Mouse (Mus musculus) Patski (cell line): ENCODE data around the gene Pik3r6. TPM values are rescaled to one million over a fixed set of nuclear protein-coding genes. Genes with fewer than 3 reads are reported as not detected.
A peak's percentile ranks its signal among the peaks of the same experiment; 100 is the strongest.

Experiments used
- ATAC-seq: fragments of 100-300 bp; one replicate; pipeline ENCODE4 v1.8.0; 2021
- CTCF ChIA-PET: fragments of 350-600 bp; sonication (Branson Sonifier 250); formaldehyde crosslinking; loops from one replicate; lab custom pipeline; 2022; ENCODE audit warnings: inconsistent platforms; lab: Charles Lee
- POLR2A ChIA-PET: fragments of 350-600 bp; sonication (Branson Sonifier 250); formaldehyde crosslinking; loops from one replicate; lab custom pipeline; 2022; ENCODE audit warnings: antibody characterized with exemption, inconsistent platforms; lab: Charles Lee
- DNase-seq: peaks from one replicate; pipeline ENCODE4 v3.0.0-alpha.2; 2011; ENCODE audit warnings: low read depth, low spot score
- H3K27me3 ChIP-seq: fragments of 371-371 bp; one replicate; pipeline ENCODE4 v1.5.1; 2021
- CTCF ChIP-seq: fragments of 100-300 bp; IDR thresholded peaks from one replicate; pipeline ENCODE4 v1.5.1; 2021
- in situ Hi-C: fragments of 300-500 bp; cut with MboI; formaldehyde crosslinking; loops from 3 replicates; pipeline ENCODE4 v1.11.1; 2018; ENCODE audit warnings: low pct_unique_long_range_greater_than_20kb, mixed read lengths
- polyA plus RNA-seq: library from polyadenylated mRNA; unstranded; gene quantifications from one replicate; pipeline ENCODE4 v1.2.3, GENCODE M21; 2021

The Pik3r6 gene
- polyA plus RNA-seq, 1 experiment from 2014 or later = 1.5 TPM

GRCm38 (mm10) chr11:68550358-68550757 lies 47.5 kb downstream of the Pik3r6 start:
- POLR2A ChIA-PET = no interaction called here
- ATAC-seq = no peak
- no peak for DNase-seq
- in situ Hi-C loops = loop anchor here (5.0 kb wide), 2 partner anchors 63 to 113 kb away; no protein-coding TSS in a partner anchor
- CTCF ChIA-PET = interaction anchor here (1.5 kb wide), 2 partner anchors 13 to 18 kb away, joined by 4 to 6 read pairs; no protein-coding TSS in a partner anchor
- TF ChIP-seq CTCF = no peak
- no peaks in the 10 kb centered on the region for H3K27me3 ChIP-seq

- ChIA-PET POLR2A (no interaction called here), CTCF (no interaction called here)
- ATAC-seq (no peak), DNase-seq (no peak)
- in situ Hi-C loops = loop anchor here (5.0 kb wide), 2 partner anchors 67 to 117 kb away; no protein-coding TSS in a partner anchor
- H3K27me3 ChIP-seq = no peaks in the 10 kb centered on the region
- peak; percentile 38 for TF ChIP-seq CTCF
Measured at GRCm38 (mm10) chr11:68553981-68554471, 51.2 kb downstream of the Pik3r6 start.

- no peaks in the 10 kb centered on the region for H3K27me3 ChIP-seq
- in situ Hi-C loops = no loop called here
- ChIA-PET POLR2A (no interaction called here), CTCF (interaction anchor here (1.0 kb wide), 1 partner anchor 20 kb away, joined by 3 read pairs; no protein-coding TSS in a partner anchor)
- no peak for TF ChIP-seq CTCF
- DNase-seq (no peak), ATAC-seq (no peak)
Measured at GRCm38 (mm10) chr11:68555918-68556584, 53.2 kb downstream of the Pik3r6 start, which contains the start of gene Mfsd6l. Gene Mfsd6l, plus strand, starts transcription at chr11:68556186.

- DNase-seq (no peak), ATAC-seq (no peak)
- H3K27me3 ChIP-seq = peaks cover 6% of the 10 kb centered on the region
- in situ Hi-C loops = no loop called here
- peak; percentile 75 for TF ChIP-seq CTCF
- POLR2A ChIA-PET = no interaction called here
- CTCF ChIA-PET = interaction anchor here (1.8 kb wide), 1 partner anchor 11 kb away, joined by 5 read pairs; no protein-coding TSS in a partner anchor
Measured at GRCm38 (mm10) chr11:68559546-68559945, 56.7 kb downstream of the Pik3r6 start.

GRCm38 (mm10) chr11:68561957-68562950 lies 59.4 kb downstream of the Pik3r6 start:
- no peak for TF ChIP-seq CTCF
- no peak for ATAC-seq
- no peak for DNase-seq
- ChIA-PET CTCF (no interaction called here), POLR2A (no interaction called here)
- peaks cover 20% of the 10 kb centered on the region for H3K27me3 ChIP-seq
- in situ Hi-C loops = no loop called here

GRCm38 (mm10) chr11:68564356-68565031 lies 61.7 kb downstream of the Pik3r6 start:
- DNase-seq = no peak
- H3K27me3 ChIP-seq = peaks cover 23% of the 10 kb centered on the region
- no peak for ATAC-seq
- TF ChIP-seq CTCF = no peak
- in situ Hi-C loops = no loop called here
- ChIA-PET CTCF (interaction anchor here (1.0 to 1.8 kb wide), 7 partner anchors 9 to 243 kb away, joined by 3 to 5 read pairs (median 4); no protein-coding TSS in a partner anchor), POLR2A (interaction anchor here (0.6 kb wide), 1 partner anchor 705 kb away, joined by 3 read pairs; no protein-coding TSS in a partner anchor)

GRCm38 (mm10) chr11:68565032-68565429 lies 62.2 kb downstream of the Pik3r6 start:
- DNase-seq = no peak
- no peak for ATAC-seq
- H3K27me3 ChIP-seq = peaks cover 23% of the 10 kb centered on the region
- ChIA-PET CTCF (interaction anchor here (1.0 to 1.8 kb wide), 6 partner anchors 24 to 243 kb away, joined by 3 to 5 read pairs (median 4); no protein-coding TSS in a partner anchor), POLR2A (interaction anchor here (0.6 kb wide), 1 partner anchor 706 kb away, joined by 3 read pairs; no protein-coding TSS in a partner anchor)
- in situ Hi-C loops = no loop called here
- no peak for TF ChIP-seq CTCF

- POLR2A ChIA-PET = no interaction called here
Measured at GRCm38 (mm10) chr11:68566447-68567059, 63.7 kb downstream of the Pik3r6 start.

GRCm38 (mm10) chr11:68570861-68571260 lies 68.0 kb downstream of the Pik3r6 start:
- peak; percentile 25 for DNase-seq
- ATAC-seq = peak; percentile 39
- POLR2A ChIA-PET = no interaction called here
- CTCF ChIA-PET = no interaction called here
- in situ Hi-C loops = loop anchor here (5.0 to 10.0 kb wide), 2 partner anchors 231 to 304 kb away; partner anchors contain the start of gene Ndel1
- no peak for TF ChIP-seq CTCF
- peaks cover 16% of the 10 kb centered on the region for H3K27me3 ChIP-seq

More at GRCm38 (mm10) chr11:68566447-68567059, 63.7 kb downstream of the Pik3r6 start:
- TF ChIP-seq CTCF = peak; percentile 75
- DNase-seq = no peak
- no peak for ATAC-seq
- H3K27me3 ChIP-seq = peaks cover 23% of the 10 kb centered on the region
- CTCF ChIA-PET = interaction anchor here (0.7 to 1.6 kb wide), 3 partner anchors 35 to 242 kb away, joined by 3 to 5 read pairs (median 3); no protein-coding TSS in a partner anchor
- in situ Hi-C loops = no loop called here
